11 mouse cellular contexts compared by ENCODE assay signal in the genomic region with DNA sequence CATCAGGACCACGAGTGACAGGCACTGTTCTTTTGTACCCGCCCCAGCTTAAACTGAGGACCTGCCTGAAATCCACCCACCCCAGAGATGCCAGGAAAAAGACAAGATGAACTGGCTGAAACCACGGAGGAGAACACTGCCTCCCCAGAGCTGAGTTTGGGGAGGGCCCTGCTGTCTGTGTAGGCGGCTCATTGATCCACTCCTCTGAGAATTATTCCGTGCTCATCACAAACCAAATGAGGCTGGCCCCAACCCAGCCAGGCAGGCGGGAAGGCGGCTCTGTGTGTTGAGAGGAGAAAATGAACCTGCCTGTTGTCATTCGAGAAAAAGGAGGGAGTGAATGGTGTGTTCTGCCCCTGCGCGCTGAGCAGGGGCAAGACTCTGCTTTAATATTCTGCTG. TPM values are rescaled to one million over a fixed set of nuclear protein-coding genes. Genes with fewer than 3 reads are reported as not detected.
DNase-seq lines count a peak whose midpoint lies in the region; ATAC-seq lines count a peak whose summit lies in the region.
"Had no signal": no experiment of that assay in that cellular context is flagged by ENCODE, and none has a peak within 500 bp of the region (broad histone marks: within the 10 kb centered on the region; RNA-seq: fewer than 3 reads in every experiment).

No protein-coding gene starts in this region.

- intact Hi-C loops in left cerebral cortex, postnatal 10 days (cut with DNase I): loop anchor here (5.0 to 10.0 kb wide), 5 partner anchors 89 to 1167 kb away; no protein-coding TSS in a partner anchor
- intact Hi-C loops in left cerebral cortex, postnatal 14 days (cut with DNase I): loop anchor here (5.0 to 10.0 kb wide), 5 partner anchors 79 to 1167 kb away; no protein-coding TSS in a partner anchor

- no peaks in the 10 kb centered on the region for H3K9me3 ChIP-seq in forebrain, embryonic 12.5 days

- H3K36me3 ChIP-seq in forebrain, embryonic 12.5 days (replicated peaks): no peaks in the 10 kb centered on the region

- H3K27me3 ChIP-seq in forebrain, embryonic 12.5 days: peaks cover 84% of the 10 kb centered on the region

- peak overlapping the region; percentile 36; the same call in 1 of the 2 replicates for H3K9ac ChIP-seq in forebrain, embryonic 12.5 days

- peak; percentile 17 to 27 for DNase-seq in left cerebral cortex, adult 18-20 months (ENCODE audit: low spot score in 2 of 2)
- DNase-seq in left cerebral cortex, postnatal 10 days (ENCODE audit: extremely low spot score in 1 of 2, low spot score in 2 of 2): no peak
- peak; percentile 37 to 49 for DNase-seq in left cerebral cortex, postnatal 14 days (ENCODE audit: low spot score in 2 of 2)
- peak; percentile 31 for DNase-seq in right cerebral cortex, postnatal 25 days
- DNase-seq in thymus, postnatal 14 days: no peak
- no peak for DNase-seq in frontal cortex, postnatal 10 days (ENCODE audit: low spot score in 2 of 2)
- DNase-seq in thymus, adult 18-20 months: no peak
- DNase-seq: lung, postnatal 36 days had no signal

- peak overlapping the region; percentile 93 for H3K4me2 ChIP-seq in forebrain, embryonic 12.5 days

- no peak for ATAC-seq in forebrain, embryonic 12.5 days (ENCODE audit: low FRiP score)

- H3K27ac ChIP-seq in forebrain, embryonic 12.5 days: 0 out of 2 replicates have a peak overlapping the region, but pooled peaks have one; percentile 50

- peaks cover 32% of the 10 kb centered on the region for H3K4me1 ChIP-seq in forebrain, embryonic 12.5 days

- H3K4me3 ChIP-seq in forebrain, embryonic 12.5 days (replicated peaks): peak overlapping the region; percentile 84

- WGBS in forebrain, embryonic 12.5 days: 6% methylated on average over 10 of the region's 10 CpGs

RNA-seq across cellular contexts. Expression of a gene that starts 2.8 kb away (rescaled TPM):
- 10 to 100 TPM; 20.3 to 26.9 TPM for total RNA-seq in left cerebral cortex, adult 18-20 months (2021)
- total RNA-seq in left cerebral cortex, postnatal 10 days (2021): 10 to 100 TPM; 37.7 to 37.8 TPM
- polyA plus RNA-seq in forebrain, embryonic 12.5 days (2016; fragmentation: Nextera tagmentation; extraction: Ambion mirVana): 26.7 and 28.7 TPM in 2 replicates
- 10 to 100 TPM; 39.2 to 40.5 TPM for total RNA-seq in left cerebral cortex, postnatal 14 days (2021)
- total RNA-seq: common myeloid progenitor, adult 5-6 weeks; MEL had no signal

Comparison
In these comparisons a context has a peak if more than half of its experiments do, and no peak if none do; other contexts are left out.
1. DNase-seq: peak in left cerebral cortex, adult 18-20 months (2 of 2), left cerebral cortex, postnatal 14 days (2 of 2) and right cerebral cortex, postnatal 25 days (single experiment); none in left cerebral cortex, postnatal 10 days (0 of 2), thymus, postnatal 14 days (single experiment), frontal cortex, postnatal 10 days (0 of 2) and thymus, adult 18-20 months (0 of 2).